Mouse (Mus musculus) urinary bladder, postnatal 4 days (tissue): ENCODE data around the gene Cdca3.
A peak's percentile ranks its signal among the peaks of the same experiment; 100 is the strongest.
"Not testable (repeated sequence)": the region's sequence is repeated elsewhere in the genome, so short reads cannot be mapped to it uniquely, and the experiment has no call there.

Experiments used
- DNase-seq, 2 experiments: peaks; one replicate each; pipeline ENCODE4 v3.0.0; 2021 to 2022; ENCODE audit warnings: low spot score in 2 of 2

Gene Cdca3

GRCm38 (mm10) chr6:124828868-124829798, at the start of gene Cdca3, which contains the start of gene Usp5:
TSS of gene Cdca3 (plus strand) at chr6:124829547.
TSS of gene Usp5 (minus strand) at chr6:124829484.
- DNase-seq: peak; percentile 98 to 99

DNA sequence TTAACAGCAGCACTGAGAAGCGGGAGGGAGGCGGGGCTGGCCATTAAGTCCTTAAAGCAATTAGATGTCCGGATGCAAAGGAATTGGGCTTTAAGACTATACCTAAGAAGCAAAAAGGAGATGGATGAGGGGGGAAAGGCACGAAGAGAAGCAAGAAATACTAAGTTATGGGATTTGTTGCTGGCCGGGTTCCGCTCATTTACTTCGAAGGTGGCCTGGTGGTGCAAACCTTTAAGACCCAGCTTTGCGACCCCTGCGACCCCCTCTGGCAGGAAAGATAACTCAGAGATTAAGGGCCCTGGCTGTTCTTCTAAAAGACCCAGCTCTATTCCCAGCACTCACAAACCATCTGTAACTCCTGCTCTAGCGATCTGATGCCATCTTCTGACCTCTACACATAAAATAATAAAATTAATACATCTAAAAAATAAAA, 49.3 kb upstream of the Cdca3 start:
- no peak for DNase-seq

- no peak for DNase-seq
These were observed 48.4 kb upstream of the Cdca3 start for GRCm38 (mm10) chr6:124780917-124781316.

DNA sequence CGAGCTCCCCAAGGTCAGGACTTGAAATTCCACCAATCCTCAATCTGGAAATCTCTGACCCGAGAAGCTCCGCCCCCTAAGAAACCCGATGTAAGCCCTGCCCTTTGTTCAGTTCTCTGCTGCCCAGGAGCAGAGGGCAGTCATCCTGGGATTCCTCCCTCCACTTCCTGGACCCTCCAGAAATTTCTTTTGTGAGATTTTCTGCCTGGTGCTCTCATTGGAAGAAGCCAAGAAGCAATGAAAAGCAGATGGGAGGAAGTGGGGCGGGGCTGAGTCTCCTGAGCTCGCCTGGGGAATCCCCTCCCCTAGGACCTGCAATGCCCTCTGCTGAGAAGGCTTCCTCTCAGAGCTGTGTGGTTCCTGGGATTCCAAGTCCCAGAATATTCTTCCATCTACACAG, 46.9 kb upstream of the Cdca3 start:
- no peak for DNase-seq

GRCm38 (mm10) chr6:124786756-124787420, 42.5 kb upstream of the Cdca3 start:
- DNase-seq: no peak

- no peak for DNase-seq
These were observed 41.6 kb upstream of the Cdca3 start for GRCm38 (mm10) chr6:124787722-124788121.

DNA sequence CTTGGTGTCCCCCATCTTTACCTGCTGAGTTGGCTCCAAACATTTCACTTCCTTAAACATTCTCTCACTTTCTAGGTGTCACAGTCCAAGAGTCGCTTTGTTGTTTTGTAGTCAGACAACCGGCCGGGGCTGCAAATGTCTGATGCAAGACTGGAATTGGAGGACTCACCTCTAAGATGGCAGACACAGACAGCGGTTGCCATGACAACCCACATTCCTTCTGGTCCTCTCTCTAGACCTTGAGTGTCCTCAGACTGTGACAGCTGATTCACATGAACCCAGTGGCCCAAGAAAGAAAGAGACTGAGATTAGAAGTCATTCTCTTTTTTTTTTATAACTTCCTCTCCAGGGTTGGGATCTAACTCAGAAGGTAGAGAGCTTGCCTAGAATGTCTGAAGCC, 39.8 kb upstream of the Cdca3 start:
- no peak for DNase-seq

- DNase-seq: no peak
These were observed 39.2 kb upstream of the Cdca3 start for GRCm38 (mm10) chr6:124790121-124790520.

DNA sequence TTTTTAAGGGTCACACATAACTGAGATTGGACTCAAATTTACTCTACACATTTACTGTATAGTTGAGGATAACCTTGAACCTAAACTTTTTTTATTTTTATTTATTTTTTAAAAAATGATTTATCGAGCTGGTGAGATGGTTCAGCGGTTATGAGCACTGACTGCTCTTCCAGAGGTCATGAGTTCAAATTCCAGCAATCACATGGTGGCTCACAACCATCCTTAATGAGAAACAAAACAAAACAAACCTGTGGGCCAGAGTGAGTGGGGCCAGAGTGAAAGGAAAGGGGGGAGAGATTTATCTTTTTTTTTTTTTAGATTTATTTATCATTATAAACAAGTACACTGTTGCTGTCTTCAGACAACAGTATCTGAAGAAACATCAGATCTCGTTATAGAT, 37.4 kb upstream of the Cdca3 start:
- no peak for DNase-seq

- no peak for DNase-seq
These were observed 33.6 kb upstream of the Cdca3 start for GRCm38 (mm10) chr6:124795781-124796180.

DNA sequence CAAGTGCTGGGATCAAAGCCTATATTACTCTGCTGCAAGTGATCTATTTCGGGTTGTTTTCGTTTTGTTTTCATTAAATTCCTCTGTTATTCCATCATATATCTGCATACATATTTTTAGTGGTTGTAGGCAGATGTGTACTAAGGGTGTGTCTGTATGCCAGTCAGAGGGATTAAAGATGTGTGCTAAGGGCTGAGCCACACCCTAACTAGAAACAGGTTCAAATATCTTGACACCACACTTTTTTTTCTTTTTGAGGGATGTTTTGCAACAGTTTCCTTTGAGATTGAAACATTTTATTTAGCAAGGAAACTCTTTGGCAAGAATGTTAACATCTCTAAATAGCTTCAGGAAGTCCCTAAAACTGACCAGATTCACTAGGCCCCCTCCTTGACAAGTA, 33.1 kb upstream of the Cdca3 start:
- DNase-seq: no peak

DNA sequence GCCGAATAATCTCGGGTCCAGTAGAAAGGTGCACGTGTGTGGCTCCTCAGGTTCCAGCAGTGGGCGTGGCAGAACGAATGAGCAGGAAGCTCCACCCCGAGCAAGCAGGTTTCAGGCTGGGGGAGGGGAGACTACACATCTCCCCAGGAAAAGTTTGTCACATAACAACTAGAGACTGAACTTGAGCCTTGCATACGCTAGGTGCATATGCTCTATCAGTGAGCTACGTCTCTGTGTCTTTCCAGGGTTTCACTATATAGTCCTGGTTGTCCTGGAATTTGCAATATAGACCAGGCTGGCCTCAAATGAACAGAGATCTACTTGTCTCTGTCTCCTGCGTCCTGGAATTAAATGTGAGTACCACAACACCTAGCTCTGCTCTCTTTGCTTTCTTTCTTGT, 26.9 kb upstream of the Cdca3 start:
- not testable (repeated sequence) for DNase-seq

GRCm38 (mm10) chr6:124803061-124803460, 26.3 kb upstream of the Cdca3 start:
- no peak for DNase-seq

DNA sequence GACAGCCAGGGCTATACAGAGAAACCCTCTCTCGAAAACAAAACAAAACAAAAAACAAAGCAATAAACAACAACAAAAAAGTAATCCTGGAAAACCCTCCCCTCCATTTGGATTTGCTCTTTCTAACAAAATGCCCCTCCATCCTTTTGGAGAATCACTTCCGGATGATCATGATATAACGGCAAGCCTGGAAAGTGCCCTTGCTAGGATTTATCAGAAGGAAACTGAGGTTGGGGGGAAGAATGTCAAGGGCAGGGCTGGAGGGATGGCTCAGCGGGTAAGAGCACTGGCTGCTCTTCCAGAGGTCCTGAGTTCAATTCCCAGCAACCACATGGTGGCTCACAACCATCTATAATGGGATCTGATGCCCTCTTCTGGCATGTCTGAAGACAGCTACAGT, 25.7 kb upstream of the Cdca3 start:
- not testable (repeated sequence) for DNase-seq

GRCm38 (mm10) chr6:124804341-124804740, 25.0 kb upstream of the Cdca3 start:
- no peak for DNase-seq

DNA sequence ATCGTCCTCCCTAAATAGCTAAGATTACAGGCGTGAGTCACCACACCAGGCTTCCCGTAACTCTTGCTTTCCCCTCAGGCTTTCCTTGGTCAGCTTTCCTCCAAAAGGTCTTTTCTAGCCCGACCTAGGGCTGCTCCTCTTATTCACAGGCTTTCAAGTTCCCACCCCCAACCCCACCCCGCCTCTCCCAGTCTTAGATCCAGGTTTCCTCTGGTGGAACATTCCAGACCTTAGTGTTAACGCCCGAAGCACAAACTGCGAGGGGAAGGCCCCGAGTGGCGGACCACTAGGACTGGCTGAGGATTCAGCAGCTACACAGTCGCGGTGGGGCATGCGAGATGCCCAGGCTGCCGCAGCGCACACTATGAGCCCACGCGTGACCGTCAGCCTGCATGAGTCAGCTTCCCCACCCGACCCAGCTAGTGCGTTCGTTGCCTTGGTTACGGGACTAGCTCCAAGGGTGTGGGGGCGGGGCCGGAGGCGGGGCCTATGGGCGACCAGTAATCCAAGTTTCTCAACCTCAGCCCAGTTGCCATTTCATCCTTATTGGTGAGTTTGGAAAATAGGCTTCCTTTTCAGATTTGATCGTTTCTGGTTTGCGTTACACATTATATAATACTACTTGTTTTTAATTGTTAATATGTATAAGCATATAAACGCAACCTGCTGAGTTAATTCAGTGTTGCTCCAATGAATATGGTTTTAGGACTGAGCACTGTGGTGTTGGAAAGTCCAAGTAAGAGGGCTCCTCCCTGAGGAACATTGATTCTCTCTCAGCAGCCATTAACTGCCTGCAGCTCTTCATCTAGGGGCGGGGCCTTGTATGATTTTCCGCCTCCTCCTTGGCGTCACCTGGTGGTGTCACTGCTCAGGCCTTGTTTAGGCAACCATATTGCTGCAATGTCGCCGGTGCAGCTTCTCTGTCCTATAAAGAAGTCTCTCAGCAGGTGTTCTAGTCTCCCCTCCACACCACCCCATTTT, 23.7 kb upstream of the Cdca3 start:
- peak; percentile 91 to 98 for DNase-seq

DNA sequence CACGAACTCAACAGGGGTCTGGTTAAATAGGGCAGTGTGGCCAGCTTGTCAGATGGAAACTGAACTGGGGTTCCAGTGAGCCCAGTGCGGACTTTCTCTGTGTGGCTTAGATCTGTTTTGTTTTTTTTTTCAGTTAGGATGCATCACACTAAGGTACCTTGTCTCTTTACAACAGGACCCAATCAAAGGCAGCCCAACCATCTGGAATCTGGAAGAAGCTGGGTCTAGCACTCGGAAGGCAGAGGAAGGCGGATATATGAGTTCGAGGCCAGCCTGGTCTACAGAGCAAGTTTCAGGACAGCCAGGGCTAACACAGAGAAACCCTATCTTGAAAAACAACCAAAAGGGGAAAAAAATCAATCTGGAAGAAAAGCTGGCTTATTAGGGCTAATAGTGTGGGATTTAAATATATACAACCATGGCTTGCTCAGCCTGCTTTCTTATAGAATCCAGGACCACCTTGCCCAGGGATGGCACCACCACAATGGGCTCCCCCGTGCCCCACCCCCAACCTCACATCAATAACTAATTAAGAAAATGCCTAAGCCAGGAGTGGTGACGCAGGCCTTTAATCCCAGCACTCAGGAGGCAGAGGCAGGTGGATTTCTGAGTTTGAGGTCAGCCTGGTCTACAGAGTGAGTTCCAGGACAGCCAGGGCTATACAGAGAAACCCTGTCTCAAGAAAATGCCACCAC, 22.8 kb upstream of the Cdca3 start:
- DNase-seq: no peak

DNA sequence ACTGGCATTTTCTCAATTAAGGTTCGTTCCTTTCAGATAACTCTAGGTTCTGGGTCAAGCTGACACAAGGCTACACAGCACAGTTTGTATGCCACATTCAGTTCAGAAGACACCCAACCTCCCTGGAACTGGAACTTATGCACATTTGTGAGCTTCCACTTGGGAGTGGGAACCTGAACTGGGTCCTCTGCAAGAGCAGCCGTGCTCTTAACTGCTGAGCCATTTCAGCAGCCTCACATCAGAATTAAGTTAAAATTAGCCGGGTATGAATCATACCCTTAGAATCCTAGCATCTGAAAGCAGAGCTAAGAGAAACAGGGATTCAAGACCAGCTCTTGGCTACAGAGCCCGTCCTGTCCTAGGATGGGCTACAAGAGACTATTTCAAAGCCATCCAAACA, 22.0 kb upstream of the Cdca3 start:
- no peak for DNase-seq

GRCm38 (mm10) chr6:124807986-124808357, 21.4 kb upstream of the Cdca3 start:
- DNase-seq: no peak

DNA sequence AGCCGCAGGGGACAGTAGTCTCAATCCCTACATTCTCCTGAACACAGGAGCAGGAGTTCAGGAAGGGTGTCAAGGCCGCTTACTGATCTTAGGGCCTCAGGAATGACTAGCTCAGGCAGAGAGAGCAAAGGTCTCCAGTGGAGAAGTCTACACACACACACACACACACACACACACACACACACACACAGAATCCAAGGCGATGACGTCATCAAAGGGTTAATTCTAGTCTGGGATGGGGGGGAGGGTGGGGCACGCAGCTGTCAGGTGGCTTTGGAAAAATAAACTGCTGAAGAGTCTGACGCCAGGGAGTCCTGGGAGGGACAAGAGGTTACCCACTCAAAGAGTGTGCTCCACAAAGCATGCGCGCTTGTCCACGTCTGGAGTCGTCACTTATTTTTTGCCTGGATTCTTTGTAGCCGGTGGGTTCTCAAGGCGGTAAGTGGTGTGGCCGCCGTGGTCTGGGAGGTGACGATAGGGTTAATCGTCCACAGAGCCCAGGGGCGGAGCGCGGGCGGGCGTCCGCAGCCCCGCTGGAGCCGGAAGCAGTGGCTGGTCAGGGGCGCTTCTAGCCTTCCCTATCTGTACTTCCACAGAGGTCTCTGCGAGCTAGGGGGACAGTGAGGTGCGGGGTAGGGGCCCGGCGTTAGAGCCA, 20.9 kb upstream of the Cdca3 start, which contains the start of gene Spsb2:
Gene Spsb2 (plus strand): TSS at position 304 of the 655 bp plus-strand sequence.
- DNase-seq: peak; percentile 82 to 83
